Mouse (Mus musculus) gastrocnemius, postnatal 4 days (tissue): ENCODE measurements around the gene Itgb2. TPM values are rescaled to one million over a fixed set of nuclear protein-coding genes. Genes with fewer than 3 reads are reported as not detected.

Experiments used
- DNase-seq, 2 experiments: peaks; one replicate each; pipeline ENCODE4 v3.0.0; 2021 to 2022; ENCODE audit warnings: low spot score in 2 of 2, mixed read lengths in 2 of 2
- total RNA-seq, 2 experiments: library from RNA; stranded (reverse); gene quantifications; 2 replicates each; pipeline ENCODE4 v1.2.3; 2021

The Itgb2 gene
- total RNA-seq, 2 experiments from 2014 or later: 2.9 to 3.9 TPM

DNA sequence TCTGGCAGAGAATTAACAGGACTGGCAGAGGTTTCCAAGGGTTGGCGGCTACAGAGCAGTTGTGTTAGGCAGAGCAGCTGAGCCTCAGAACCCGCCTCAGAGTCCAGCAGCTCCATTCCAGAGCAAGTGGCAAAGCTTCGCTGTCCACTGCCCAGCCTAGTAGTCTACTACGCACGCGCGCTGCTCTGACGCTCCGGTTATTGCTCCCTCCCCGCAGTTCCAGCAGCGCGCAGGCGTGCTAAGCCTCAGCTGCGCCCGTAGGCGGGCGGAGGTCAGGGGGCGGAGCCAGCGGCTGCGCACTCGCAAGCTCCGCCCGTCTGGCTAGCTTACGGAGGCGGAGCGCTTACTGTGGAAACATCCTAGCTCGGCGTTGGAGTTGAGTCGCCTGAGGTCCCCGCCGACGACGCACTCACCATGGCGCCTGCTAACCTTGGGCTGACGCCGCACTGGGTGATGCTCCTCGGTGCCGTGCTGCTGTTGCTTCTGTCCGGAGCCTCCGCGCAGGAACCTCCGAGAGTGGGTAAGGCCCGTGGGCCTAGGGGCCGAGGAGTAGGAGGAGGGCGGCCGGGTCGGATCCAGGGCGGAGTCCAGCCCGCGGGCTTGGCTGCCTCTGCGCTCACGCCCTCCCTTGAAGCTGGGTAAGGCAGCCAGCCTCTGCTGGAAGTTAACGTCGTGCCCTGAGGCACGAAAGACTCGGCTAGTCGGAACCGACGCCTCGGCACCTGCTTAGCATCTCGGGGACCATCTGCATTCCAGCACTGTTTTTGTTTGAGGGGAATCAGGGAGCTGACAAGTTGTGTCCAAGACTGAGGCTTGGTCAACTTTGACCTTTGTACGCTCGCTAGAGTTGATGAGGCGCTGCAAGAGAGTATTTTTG, 51.6 kb downstream of the Itgb2 start, which contains the start of gene Pttg1ip:
Gene Pttg1ip, plus strand, starts transcription at position 313 of the 877 bp plus-strand sequence.
- peak; percentile 94 to 97 for DNase-seq

DNA sequence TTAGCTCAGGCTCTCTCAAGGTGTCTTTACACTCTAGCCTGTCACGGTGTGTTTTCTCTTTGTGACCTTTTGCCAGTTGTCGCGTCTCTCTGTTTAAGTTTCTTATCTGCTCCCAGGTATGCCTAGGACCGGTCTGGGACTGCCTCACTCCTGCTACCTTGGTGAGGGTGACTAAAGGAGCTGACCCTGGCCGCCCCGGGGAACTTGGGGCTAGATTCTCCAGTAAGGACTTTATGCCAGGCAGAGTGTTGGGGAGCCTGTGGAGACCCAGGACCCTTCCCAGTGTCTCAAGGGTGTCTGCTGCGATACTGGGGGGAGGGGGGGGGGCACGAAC, 52.2 kb downstream of the Itgb2 start:
- no peak for DNase-seq

DNA sequence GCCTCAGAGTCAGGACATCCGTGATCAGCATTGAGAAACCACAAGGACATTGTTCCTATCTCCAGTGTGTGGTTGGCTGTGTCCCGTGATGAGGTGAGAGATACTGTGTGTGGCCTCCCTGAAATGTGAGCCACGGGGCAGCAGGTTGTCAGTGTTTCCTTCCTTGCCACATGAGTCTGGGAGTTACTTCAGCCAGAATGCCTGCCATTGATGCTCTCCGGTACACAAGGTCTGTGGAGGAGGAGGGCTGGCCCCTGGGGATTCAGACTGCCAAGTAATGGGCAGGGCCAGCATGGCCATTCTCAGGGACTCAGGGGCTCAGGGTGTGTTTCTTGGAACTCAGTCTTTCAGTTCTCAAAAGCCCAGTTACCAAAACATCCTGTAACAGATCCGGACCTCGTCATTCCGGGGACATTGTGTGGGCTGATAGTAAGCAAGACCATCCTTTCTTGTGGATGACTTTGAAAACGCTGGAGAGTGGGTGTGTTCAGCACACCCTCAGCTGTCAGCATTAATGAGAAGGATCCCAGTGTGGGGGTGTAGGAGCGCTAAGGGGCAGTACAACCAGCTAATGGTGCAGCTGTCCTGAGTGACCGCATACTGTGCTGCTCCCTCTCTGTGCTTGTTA, 53.9 kb downstream of the Itgb2 start:
- no peak for DNase-seq

- no peak for DNase-seq
These were observed 56.6 kb downstream of the Itgb2 start for GRCm38 (mm10) chr10:77586637-77587036.

GRCm38 (mm10) chr10:77587091-77587775, 57.2 kb downstream of the Itgb2 start:
- no peak for DNase-seq

DNA sequence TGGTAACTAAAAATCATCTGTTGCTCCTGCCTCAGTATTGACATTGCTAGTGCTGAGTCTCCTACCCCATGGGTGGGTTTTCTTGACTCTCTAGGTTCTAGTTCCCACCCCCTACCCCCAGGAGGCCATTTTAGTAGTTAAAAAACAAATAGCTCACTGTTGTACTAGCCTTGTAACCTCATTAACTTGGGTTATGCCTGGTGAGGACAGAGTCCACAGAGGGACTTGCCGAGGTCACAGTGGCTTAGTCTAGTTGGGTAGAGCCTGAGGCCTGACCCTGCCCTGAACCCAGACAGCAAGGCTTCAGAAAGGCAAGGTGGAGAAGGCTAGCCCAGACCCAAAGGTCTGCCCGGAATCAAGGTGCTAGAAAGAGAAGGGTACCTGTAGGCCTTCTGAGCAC, 58.0 kb downstream of the Itgb2 start:
- no peak for DNase-seq

DNA sequence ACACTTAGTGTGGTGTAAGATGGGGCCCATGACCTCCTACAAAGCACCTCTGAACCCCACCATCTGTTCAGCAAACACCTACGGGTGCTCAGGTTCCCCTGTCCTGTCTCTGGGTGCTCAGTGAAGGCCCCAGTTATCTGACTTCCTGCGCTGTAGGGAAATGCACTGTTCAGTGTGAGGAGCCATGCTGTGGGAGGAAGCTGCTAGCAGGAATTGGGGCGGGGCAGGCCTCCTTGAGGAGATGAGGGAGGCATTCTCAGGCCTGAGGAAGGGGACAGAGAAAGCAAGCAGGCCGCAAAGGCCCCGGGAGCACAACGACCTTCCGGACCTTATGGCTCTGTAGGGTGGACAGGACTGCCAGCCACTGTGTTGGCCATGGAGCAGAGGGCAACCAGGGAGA, 59.1 kb downstream of the Itgb2 start:
- no peak for DNase-seq

- DNase-seq: no peak
These were observed 59.7 kb downstream of the Itgb2 start for GRCm38 (mm10) chr10:77589749-77590148.

DNA sequence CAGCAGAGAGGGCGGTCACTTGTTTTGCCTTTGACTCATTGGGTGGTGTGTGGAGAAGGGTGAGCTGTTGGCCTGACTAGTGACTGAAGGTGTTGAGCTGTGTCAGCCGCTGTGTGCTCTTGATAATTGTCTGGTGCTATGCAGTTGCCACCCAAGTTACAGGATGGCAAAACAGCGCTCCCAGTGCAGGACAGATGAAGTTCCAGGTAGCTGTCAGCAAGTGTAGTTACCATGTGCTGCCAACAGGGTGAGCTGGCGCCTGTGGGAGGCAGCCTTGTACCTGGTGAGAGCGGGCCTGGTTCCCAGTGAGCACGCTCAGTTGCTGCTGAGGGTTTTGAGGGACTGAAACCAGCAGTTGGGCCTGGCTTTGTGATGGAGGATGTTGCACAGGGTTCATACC, 60.8 kb downstream of the Itgb2 start:
- DNase-seq: no peak

DNA sequence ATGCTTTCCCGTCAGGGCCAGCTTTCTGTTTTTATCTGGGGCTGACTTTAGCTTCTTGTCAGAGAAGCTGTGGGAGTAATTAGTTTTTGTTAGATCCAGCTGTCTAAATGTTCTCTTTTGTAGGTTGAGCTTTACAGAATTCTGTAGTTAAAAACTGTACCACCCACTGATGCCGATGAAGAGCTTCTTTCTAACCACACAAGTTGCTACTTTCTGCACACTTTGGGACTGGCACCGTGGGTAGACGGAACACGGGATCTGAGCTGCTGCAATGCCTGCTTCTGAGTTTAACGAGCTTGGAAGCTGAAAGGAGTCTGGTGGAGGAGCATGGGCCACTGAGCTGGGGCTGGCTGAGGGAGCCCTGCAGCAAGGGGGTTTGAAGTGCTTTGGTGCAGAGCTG, 61.5 kb downstream of the Itgb2 start:
- DNase-seq: no peak

DNA sequence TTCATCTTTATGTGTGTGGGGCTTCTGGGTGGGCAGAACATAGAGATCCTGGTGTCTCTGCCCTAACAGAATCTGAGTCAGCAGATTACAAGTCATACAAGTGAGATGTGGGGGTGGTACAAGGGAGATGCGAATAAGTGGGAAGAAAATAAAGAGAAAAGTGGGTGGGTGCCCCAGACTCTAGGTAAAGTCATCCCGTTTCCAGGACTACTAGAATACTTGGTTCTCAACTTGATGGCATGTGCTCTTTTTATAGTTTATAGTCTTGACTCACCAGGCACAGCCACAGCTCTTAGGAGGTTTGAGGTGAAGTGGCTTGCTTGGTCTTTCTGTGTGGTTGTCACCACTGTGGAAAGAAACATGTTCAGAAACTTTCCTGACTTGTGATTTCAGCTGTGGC, 66.0 kb downstream of the Itgb2 start:
- no peak for DNase-seq

DNA sequence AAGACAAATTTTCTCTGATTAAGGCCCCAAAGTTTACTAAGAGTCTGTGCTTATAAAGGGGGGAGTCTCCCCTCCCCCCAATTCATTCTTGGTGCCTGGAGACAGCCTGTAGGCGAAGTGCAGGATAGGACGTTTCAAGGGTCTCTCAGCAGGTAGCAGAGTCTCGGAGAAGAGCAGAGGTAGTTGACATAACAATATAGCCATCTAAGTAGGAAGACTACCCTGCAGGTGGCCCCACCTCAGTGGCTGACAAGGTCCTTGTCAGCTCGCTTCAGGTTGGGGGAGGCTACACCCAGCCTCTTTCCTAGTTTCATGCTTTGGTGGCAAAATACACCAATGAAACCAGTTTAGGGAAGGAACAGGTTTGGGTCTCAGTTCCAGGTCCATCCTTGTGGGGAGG, 73.0 kb downstream of the Itgb2 start:
- DNase-seq: no peak

DNA sequence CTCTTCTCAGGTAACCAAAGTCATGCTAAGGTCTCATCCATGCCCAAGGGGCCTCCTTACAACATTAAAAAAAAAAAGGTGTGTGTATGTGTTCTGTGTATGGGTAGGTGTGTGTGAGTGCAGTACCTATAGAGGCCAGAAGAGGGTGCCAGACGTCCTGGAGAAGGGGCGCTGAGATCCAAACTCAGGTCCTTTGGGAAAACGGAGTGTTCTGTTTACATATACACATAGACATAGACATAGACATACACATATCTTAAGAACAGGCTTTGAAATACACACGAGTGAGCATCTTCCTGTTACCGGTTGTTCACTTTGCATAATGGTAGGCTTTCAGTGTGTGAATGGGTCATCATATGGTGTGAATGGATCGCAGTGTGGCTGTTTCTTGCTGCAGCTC, 74.1 kb downstream of the Itgb2 start:
- DNase-seq: no peak

- no peak for DNase-seq
These were observed 74.9 kb downstream of the Itgb2 start for GRCm38 (mm10) chr10:77604958-77605357.

- no peak for DNase-seq
These were observed 75.3 kb downstream of the Itgb2 start for GRCm38 (mm10) chr10:77605368-77605767.

- peak; percentile 99 for DNase-seq
These were observed 76.1 kb downstream of the Itgb2 start, which contains the start of the genes Sumo3 and Gm49325 for GRCm38 (mm10) chr10:77605908-77606826. Gene Sumo3, plus strand, starts transcription at chr10:77606097. Gene Gm49325, plus strand, starts transcription at chr10:77606197.

- DNase-seq: peak in 1 of 2 experiments; percentile 27
These were observed 76.8 kb downstream of the Itgb2 start for GRCm38 (mm10) chr10:77606855-77607254.

DNA sequence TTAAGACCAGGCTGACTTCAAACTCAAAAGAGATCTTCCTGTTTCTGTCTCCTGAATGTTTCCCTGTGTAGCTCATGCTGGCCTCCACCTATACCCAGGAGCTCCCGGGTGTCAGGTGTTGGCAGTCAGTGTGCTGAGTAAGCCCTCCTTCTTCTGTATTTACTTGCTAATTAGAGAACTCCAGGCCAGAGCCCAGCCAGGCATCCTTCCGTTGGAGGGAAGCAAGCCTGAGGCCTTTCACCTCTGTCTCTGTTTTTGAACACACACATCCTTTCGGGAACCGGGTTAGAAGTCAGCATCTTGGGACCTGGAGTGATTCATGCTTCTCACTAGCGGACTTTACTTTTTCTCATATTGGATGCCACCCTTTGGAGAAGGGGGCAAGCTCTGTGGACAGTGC, 77.4 kb downstream of the Itgb2 start:
- DNase-seq: no peak

DNA sequence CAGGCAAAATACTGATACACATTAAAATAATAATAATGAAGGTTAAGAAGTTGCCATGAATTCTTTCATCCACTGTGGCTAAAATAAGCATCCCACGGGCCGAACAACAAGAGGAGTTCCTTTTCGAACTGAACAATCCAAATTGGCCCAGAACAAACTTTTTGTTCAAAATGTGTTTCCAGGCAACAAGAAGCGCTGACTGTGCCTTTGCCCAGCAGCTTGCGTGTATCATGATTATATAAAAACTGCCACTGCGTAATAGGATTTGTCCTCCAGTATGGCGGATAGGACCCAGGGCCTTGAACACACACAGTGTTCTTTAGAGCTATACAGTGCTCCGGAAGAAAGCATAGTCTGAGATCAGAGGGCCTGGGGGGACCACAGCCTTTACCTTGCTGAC, 78.5 kb downstream of the Itgb2 start:
- DNase-seq: no peak

DNA sequence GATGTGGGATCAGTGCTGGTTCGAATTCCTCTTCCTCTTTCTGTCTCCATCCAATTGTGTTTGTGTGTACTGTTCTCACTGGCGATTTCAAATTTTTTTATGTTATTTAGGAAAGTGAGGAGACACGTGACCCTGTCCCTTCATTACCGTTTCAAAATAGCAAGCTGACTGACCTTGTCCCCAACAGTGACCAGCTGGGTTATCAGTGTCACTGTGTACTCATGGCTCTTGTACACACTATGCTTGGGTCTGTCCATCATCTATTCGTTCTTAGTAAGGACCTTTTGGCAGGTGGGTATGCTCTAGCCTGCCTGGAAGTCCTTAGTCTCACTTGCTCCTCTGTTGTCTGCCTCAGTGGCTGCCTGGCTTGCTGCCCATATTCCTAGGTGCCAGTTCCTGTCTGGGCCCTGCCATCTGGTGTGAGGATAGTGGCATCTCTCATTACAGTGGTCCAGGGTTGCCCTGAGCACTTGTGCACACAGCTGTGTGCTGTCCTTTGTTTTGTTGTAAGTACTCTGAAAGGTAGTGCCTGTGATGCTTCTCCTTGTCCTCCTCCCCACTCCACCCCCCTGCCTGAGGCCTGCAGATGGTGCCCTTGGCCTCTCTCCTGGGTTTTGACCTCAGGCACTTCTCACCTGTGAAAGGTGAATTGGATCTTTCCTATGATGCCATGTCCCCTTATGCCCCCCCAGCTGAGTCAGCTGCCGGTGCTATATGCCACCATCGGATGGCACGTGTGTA, 80.3 kb downstream of the Itgb2 start:
- DNase-seq: no peak
